Mouse (Mus musculus): ENCODE measurements around the gene Mrpl58.

DNA sequence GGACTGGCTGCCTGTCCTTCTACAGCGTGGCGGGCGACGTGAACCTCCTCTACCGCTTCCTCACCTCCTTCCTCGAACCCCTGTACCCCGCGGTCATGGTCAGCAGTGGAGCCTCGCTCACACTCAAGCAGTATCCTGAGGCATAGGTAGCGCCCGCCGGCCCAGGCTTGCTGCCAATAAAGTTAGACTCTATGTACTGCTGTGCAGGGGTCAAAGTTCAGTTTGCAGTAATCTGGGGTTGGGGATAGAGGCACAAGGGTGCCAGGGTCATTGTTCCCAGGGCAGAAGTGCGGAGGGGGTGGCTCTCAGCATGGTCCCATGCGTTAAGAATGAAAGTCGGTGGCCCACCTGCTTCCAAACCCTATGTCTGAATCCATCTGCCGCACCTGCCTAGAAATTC, 44.5 kb downstream of the Mrpl58 start:
- TF ChIP-seq CTCF (IDR thresholded peaks at IDR 0.05; ENCODE audit: control insufficient read depth, insufficient read depth, insufficient replicate concordance, low read depth, low read length) (no peak), POLR2A (IDR thresholded peaks at IDR 0.05; ENCODE audit: control insufficient read depth, low read depth, low read length) (no peak)

Measured in testis, adult 2 months (tissue).